Mouse (Mus musculus): Measurements from ENCODE around the gene Arhgef17.

DNA sequence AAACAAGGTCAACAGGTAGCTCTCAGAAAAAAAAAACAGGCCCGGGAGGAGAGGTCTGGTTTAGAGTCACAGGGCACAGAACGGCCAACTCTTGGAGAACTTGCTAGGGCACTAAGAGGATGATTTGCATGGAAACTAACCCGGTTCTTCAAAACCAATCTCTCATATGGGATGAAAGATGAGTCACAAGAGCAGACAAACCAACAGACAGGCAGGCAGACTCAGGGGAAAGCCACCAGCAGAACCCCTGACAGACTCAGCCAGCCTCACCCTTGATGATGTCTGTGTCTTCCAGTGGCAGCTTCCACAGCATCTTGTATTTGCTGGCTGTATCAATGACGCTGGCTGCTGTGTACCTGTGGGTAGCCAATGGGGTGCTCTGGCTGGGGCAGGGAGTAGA, 50.0 kb downstream of the Arhgef17 start:
- no peak for TF ChIP-seq POLR2A (IDR thresholded peaks at IDR 0.05; ENCODE audit: borderline replicate concordance, extremely low read depth, insufficient read depth, insufficient read length, poor library complexity, severe bottlenecking)
- no peak for TF ChIP-seq CTCF (IDR thresholded peaks at IDR 0.05; ENCODE audit: borderline replicate concordance, extremely low read depth, insufficient read depth, insufficient read length)

Data from brain, embryonic 14.5 days (tissue).